Mouse (Mus musculus): ENCODE data around the gene Slc24a3. TPM values are rescaled to one million over a fixed set of nuclear protein-coding genes. Genes with fewer than 3 reads are reported as not detected.
A peak's percentile ranks its signal among the peaks of the same experiment; 100 is the strongest.

The Slc24a3 gene
- 31.7 and 40.6 TPM in 2 replicates for total RNA-seq (2014; rRNA removed)
- 15.3 and 27.0 TPM in 2 replicates for polyA plus RNA-seq (2015; fragmentation: Nextera tagmentation; extraction: Ambion mirVana)

DNA sequence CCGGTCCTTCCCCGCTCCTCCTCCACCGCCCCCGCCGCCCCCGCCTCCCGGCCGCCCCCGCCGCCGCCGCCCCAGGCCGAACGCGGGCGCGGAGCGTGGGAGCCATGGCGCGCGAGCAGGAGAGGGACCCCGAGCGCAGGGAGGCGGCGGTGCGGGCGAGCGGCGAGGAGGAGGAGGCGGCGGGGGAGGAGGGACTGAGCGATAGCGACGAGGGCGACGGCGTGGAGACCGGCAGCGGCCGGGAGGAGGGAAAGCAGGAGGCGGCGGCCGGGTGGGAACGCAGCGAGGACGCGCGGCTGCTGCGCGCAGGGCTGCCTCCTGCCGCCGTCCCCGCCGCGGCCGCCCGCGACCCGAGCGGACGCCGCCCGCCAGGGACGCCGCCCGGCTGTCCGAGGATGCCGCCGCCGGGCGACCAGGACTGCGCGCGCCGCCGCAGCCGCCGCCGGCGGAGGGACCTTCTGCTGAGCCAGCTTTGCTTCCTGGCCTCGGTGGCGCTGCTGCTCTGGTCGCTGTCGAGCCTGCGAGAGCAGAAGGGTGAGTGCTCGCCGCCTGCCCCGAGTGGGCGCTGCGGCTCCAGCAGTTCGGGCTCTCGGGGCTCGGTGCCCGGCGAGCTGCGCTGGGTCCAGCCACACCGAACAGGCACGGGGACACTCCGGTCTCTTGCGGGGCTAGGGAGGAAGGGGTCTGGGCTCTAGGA is at the start of gene Slc24a3:
TSS of gene Slc24a3 (plus strand) at position 91 of the 697 bp plus-strand sequence.
- peak within 1 kb of the TSS; percentile 62 for H3K4me3 ChIP-seq (ENCODE audit: low read depth, low read length)
- H3K4me1 ChIP-seq (ENCODE audit: insufficient read depth): no peaks in the 10 kb centered on the region
- peak; percentile 84 for DNase-seq
- H3K36me3 ChIP-seq (ENCODE audit: insufficient read depth): no peaks in the 10 kb centered on the region
- peak within 1 kb of the TSS; percentile 73 for H3K9ac ChIP-seq
- under 1% methylated on average over 63 of the region's 100 CpGs for WGBS
- H3K4me2 ChIP-seq (ENCODE audit: low read depth): peak within 1 kb of the TSS; percentile 91
- peak within 1 kb of the TSS; percentile 85 for H3K27ac ChIP-seq (ENCODE audit: low read depth, low read length)
- H3K9me3 ChIP-seq (ENCODE audit: low read length): no peaks in the 10 kb centered on the region
- TF ChIP-seq CTCF (IDR thresholded peaks at IDR 0.05; ENCODE audit: low read depth): peak; percentile 85
- H3K27me3 ChIP-seq (ENCODE audit: insufficient read depth, low read length): no peaks in the 10 kb centered on the region
- ATAC-seq: peak; percentile 93

DNA sequence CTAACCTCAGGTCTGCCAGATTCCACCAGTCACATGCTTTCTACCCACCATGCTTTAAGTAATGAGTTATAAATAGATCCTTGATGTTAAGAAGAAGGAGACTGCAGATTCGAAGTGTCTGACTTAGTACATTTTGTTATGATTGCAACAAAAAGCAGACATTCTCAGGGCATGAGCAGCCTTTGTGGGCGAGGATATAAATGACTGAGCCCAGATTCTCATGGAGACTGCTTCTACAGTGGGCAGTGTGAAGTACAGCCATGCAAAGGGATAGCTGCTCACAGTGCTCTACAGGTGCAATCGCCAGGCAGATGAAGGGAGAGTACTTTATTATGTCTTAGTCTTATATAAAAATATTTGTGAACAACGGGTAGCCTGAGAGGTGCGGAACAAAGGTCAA is 49.8 kb upstream of the Slc24a3 start:
- Histone ChIP-seq H3K4me1 (ENCODE audit: insufficient read depth) (no peaks in the 10 kb centered on the region), H3K4me3 (ENCODE audit: low read depth, low read length) (no peak overlapping the region)
- no peak for ATAC-seq

DNA sequence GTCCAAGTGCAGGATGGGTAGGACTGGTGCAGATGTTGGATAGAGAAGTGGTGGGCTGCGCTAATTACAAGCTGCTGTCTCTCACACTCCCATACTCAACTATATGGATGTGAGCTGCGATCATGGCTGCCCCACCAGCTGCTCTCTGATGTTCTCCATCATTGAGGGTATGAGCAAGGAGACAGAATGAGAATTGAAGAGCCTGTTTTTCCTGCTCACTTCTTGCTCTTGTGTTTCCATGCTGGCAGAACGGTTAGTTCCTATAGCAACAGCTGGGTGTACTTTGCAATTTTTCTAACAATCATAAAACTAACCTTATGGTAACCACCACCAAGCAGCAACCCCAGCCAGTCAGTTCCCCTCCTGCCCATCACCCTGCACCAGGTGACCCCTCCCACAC is 39.8 kb upstream of the Slc24a3 start:
- DNase-seq (peak; percentile 3), ATAC-seq (peak; percentile 56)
- no peaks in the 10 kb centered on the region for H3K4me1 ChIP-seq (ENCODE audit: insufficient read depth)
- no peaks in the 10 kb centered on the region for H3K9me3 ChIP-seq (ENCODE audit: low read length)
- H3K9ac ChIP-seq: no peak overlapping the region
- H3K4me2 ChIP-seq (ENCODE audit: low read depth): no peak overlapping the region
- no peaks in the 10 kb centered on the region for H3K36me3 ChIP-seq (ENCODE audit: insufficient read depth)
- 78% methylated on average over 3 of the region's 3 CpGs for WGBS
- no peaks in the 10 kb centered on the region for H3K27me3 ChIP-seq (ENCODE audit: insufficient read depth, low read length)
- no peak overlapping the region for H3K4me3 ChIP-seq (ENCODE audit: low read depth, low read length)
- TF ChIP-seq CTCF (IDR thresholded peaks at IDR 0.05; ENCODE audit: low read depth): no peak
- no peak overlapping the region for H3K27ac ChIP-seq (ENCODE audit: low read depth, low read length)

More for the DNA sequence above, 49.8 kb upstream of the Slc24a3 start:
- H3K27me3 ChIP-seq (ENCODE audit: insufficient read depth, low read length): no peaks in the 10 kb centered on the region
- H3K9me3 ChIP-seq (ENCODE audit: low read length): no peaks in the 10 kb centered on the region
- no peak overlapping the region for H3K4me2 ChIP-seq (ENCODE audit: low read depth)
- no peak for DNase-seq
- H3K9ac ChIP-seq: no peak overlapping the region
- no peaks in the 10 kb centered on the region for H3K36me3 ChIP-seq (ENCODE audit: insufficient read depth)
- WGBS: 86% methylated on average over 5 of the region's 5 CpGs
- H3K27ac ChIP-seq (ENCODE audit: low read depth, low read length): no peak overlapping the region
- TF ChIP-seq CTCF (IDR thresholded peaks at IDR 0.05; ENCODE audit: low read depth): no peak

DNA sequence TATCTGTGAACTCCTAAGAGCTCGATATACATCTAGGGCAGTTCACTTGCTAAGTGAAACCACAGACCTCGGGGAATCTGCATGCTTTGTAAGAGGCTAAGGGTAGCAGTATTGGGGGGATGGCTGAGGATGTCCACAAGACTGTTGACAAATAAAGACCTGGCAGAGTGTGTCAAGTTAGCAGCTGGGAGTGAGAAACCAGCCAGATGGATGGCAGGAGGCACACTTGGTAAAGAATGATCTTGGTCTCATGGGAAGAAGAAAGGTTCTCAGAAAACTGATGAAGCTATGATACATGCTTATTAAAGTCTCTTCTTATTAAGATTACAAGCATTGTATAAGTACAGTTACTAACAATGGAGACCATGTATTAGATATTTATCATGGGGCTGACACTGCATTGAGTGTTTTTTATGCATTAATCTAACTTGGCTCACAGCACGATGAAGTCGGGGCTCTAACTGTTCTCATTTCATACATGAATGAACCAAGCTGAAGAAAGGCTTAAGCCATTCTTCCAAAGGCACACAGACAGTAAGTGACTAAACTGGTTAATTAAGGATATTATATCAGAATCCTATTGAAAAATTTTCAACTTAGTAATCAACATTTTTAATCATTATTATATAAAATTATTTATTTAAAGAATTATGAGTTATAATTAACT is 30.8 kb upstream of the Slc24a3 start:
- no peak for TF ChIP-seq CTCF (IDR thresholded peaks at IDR 0.05; ENCODE audit: low read depth)
- no peak overlapping the region for H3K4me2 ChIP-seq (ENCODE audit: low read depth)
- ATAC-seq (no peak), DNase-seq (no peak)
- no peaks in the 10 kb centered on the region for H3K4me1 ChIP-seq (ENCODE audit: insufficient read depth)
- no peak overlapping the region for H3K9ac ChIP-seq
- no peak overlapping the region for H3K27ac ChIP-seq (ENCODE audit: low read depth, low read length)
- H3K36me3 ChIP-seq (ENCODE audit: insufficient read depth): no peaks in the 10 kb centered on the region
- H3K9me3 ChIP-seq (ENCODE audit: low read length): no peaks in the 10 kb centered on the region
- WGBS: 58% methylated on average over 4 of the region's 4 CpGs
- no peaks in the 10 kb centered on the region for H3K27me3 ChIP-seq (ENCODE audit: insufficient read depth, low read length)
- no peak overlapping the region for H3K4me3 ChIP-seq (ENCODE audit: low read depth, low read length)

- Histone ChIP-seq H3K4me3 (ENCODE audit: low read depth, low read length) (no peak overlapping the region), H3K36me3 (ENCODE audit: insufficient read depth) (no peaks in the 10 kb centered on the region), H3K4me1 (ENCODE audit: insufficient read depth) (no peaks in the 10 kb centered on the region), H3K27me3 (ENCODE audit: insufficient read depth, low read length) (no peaks in the 10 kb centered on the region), H3K9me3 (ENCODE audit: low read length) (no peaks in the 10 kb centered on the region), H3K9ac (no peak overlapping the region), H3K27ac (ENCODE audit: low read depth, low read length) (no peak overlapping the region), H3K4me2 (ENCODE audit: low read depth) (no peak overlapping the region)
- WGBS: 86% methylated on average over 1 of the region's 1 CpGs
- TF ChIP-seq CTCF (IDR thresholded peaks at IDR 0.05; ENCODE audit: low read depth): no peak
- DNase-seq: no peak
- no peak for ATAC-seq
These were observed 17.1 kb upstream of the Slc24a3 start for GRCm38 (mm10) chr2:145150407-145150806.

- ATAC-seq: no peak
- TF ChIP-seq CTCF (IDR thresholded peaks at IDR 0.05; ENCODE audit: low read depth): no peak
- Histone ChIP-seq H3K36me3 (ENCODE audit: insufficient read depth) (no peaks in the 10 kb centered on the region), H3K4me2 (ENCODE audit: low read depth) (no peak overlapping the region), H3K4me3 (ENCODE audit: low read depth, low read length) (no peak overlapping the region), H3K4me1 (ENCODE audit: insufficient read depth) (no peaks in the 10 kb centered on the region), H3K27me3 (ENCODE audit: insufficient read depth, low read length) (no peaks in the 10 kb centered on the region), H3K27ac (ENCODE audit: low read depth, low read length) (no peak overlapping the region), H3K9ac (no peak overlapping the region), H3K9me3 (ENCODE audit: low read length) (no peaks in the 10 kb centered on the region)
- DNase-seq: no peak
- 89% methylated on average over 3 of the region's 3 CpGs for WGBS
These were observed 16.7 kb upstream of the Slc24a3 start for GRCm38 (mm10) chr2:145150821-145151220.

DNA sequence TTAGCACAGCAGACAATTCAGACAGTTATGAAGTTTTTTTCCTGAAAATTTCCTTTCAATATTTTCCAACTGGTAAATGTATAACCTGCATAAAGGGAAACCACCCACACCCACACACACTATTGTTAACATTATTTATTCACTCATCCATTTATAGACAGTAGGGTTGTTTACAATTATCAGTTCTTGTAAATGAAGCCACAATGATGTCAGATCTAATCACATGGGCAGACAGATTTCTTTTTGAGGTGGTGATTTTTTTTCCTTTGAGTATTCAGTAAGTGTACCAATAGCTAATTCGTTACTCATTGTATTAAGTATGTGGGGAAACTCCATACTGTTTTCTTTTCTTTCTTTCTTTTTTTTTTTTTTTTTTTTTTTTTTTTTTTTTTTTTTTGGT is 15.3 kb upstream of the Slc24a3 start:
- Histone ChIP-seq H3K27ac (ENCODE audit: low read depth, low read length) (no peak overlapping the region), H3K36me3 (ENCODE audit: insufficient read depth) (no peaks in the 10 kb centered on the region), H3K4me1 (ENCODE audit: insufficient read depth) (no peaks in the 10 kb centered on the region), H3K4me2 (ENCODE audit: low read depth) (no peak overlapping the region), H3K9ac (no peak overlapping the region), H3K4me3 (ENCODE audit: low read depth, low read length) (no peak overlapping the region), H3K27me3 (ENCODE audit: insufficient read depth, low read length) (no peaks in the 10 kb centered on the region), H3K9me3 (ENCODE audit: low read length) (no peaks in the 10 kb centered on the region)
- TF ChIP-seq CTCF (IDR thresholded peaks at IDR 0.05; ENCODE audit: low read depth): no peak
- 67% methylated on average over 1 of the region's 1 CpGs for WGBS
- ATAC-seq: no peak
- no peak for DNase-seq
